Mouse (Mus musculus) myocyte (in vitro differentiated cells): ENCODE data around the gene Mettl7b. TPM values are rescaled to one million over a fixed set of nuclear protein-coding genes. Genes with fewer than 3 reads are reported as not detected.

Source experiments
- H3K27me3 ChIP-seq: one replicate; pipeline ENCODE4 v1.6.1; 2011; ENCODE audit not compliant: control insufficient read depth, insufficient read depth, insufficient read length
- H3K36me3 ChIP-seq: one replicate; pipeline ENCODE4 v1.6.1; 2011; ENCODE audit not compliant: control insufficient read depth, insufficient read depth
- H3K4me2 ChIP-seq: one replicate; pipeline ENCODE4 v1.6.1; 2011; ENCODE audit warnings: low read depth, control low read depth
- H3K4me3 ChIP-seq: one replicate; pipeline ENCODE4 v1.5.1; 2011; ENCODE audit warnings: mild to moderate bottlenecking, control low read depth, moderate library complexity
- H3K79me2 ChIP-seq: one replicate; pipeline ENCODE4 v1.6.1; 2011; ENCODE audit not compliant: control insufficient read depth, insufficient read depth
- H3ac ChIP-seq: one replicate; pipeline ENCODE4 v1.6.1; 2011; ENCODE audit not compliant: control insufficient read depth, insufficient read length
- CEBPB ChIP-seq: IDR thresholded peaks from 2 replicates; pipeline ENCODE4 v1.6.1; 2011; ENCODE audit warnings: mild to moderate bottlenecking, moderate library complexity; ENCODE audit not compliant: poor library complexity, insufficient read depth, severe bottlenecking
- E2F4 ChIP-seq: IDR thresholded peaks from one replicate; pipeline ENCODE4 v1.6.1; 2011; ENCODE audit warnings: mild to moderate bottlenecking, control low read depth, moderate library complexity; ENCODE audit not compliant: insufficient read depth
- MAX ChIP-seq: IDR thresholded peaks from one replicate; pipeline ENCODE4 v1.6.1; 2011; ENCODE audit warnings: low read depth, mild to moderate bottlenecking, control low read depth
- MYOD1 ChIP-seq, 3 experiments: IDR thresholded peaks; one replicate each; pipeline ENCODE4 v1.6.1; 2011; ENCODE audit warnings: control low read depth in 2 of 3, low read depth in 2 of 3, mild to moderate bottlenecking in 2 of 3, moderate library complexity in 1 of 3; ENCODE audit not compliant: insufficient read length in 2 of 3, control insufficient read depth in 1 of 3
- MYOG ChIP-seq, 3 experiments: IDR thresholded peaks; one replicate each; pipeline ENCODE4 v1.6.1; 2011; ENCODE audit warnings: control low read depth in 2 of 3, low read depth in 2 of 3, mild to moderate bottlenecking in 2 of 3; ENCODE audit not compliant: insufficient read length in 2 of 3, control insufficient read depth in 1 of 3, insufficient read depth in 1 of 3
- POLR2A ChIP-seq: IDR thresholded peaks from one replicate; pipeline ENCODE4 v1.6.1; 2011; ENCODE audit warnings: low read depth, mild to moderate bottlenecking, control low read depth, moderate library complexity; ENCODE audit not compliant: insufficient read length
- POLR2AphosphoS2 ChIP-seq: IDR thresholded peaks from one replicate; pipeline ENCODE4 v1.6.1; 2011; ENCODE audit warnings: low read depth, control low read depth; ENCODE audit not compliant: insufficient read length
- REST ChIP-seq: IDR thresholded peaks from one replicate; pipeline ENCODE4 v1.6.1; 2011; ENCODE audit warnings: mild to moderate bottlenecking, control low read depth, moderate library complexity; ENCODE audit not compliant: insufficient read depth, insufficient read length
- SRF ChIP-seq: IDR thresholded peaks from one replicate; pipeline ENCODE4 v1.6.1; 2011; ENCODE audit warnings: low read depth; ENCODE audit not compliant: control insufficient read depth, insufficient read length
- TCF12 ChIP-seq: IDR thresholded peaks from one replicate; pipeline ENCODE4 v1.6.1; 2011; ENCODE audit warnings: mild to moderate bottlenecking, control low read depth; ENCODE audit not compliant: poor library complexity, insufficient read depth, severe bottlenecking
- TCF3 ChIP-seq: IDR thresholded peaks from one replicate; pipeline ENCODE4 v1.6.1; 2011; ENCODE audit warnings: low read depth, control low read depth; ENCODE audit not compliant: insufficient read length
- USF1 ChIP-seq: IDR thresholded peaks from one replicate; pipeline ENCODE4 v1.6.1; 2011; ENCODE audit warnings: low read depth, mild to moderate bottlenecking, control low read depth, moderate library complexity
- polyA plus RNA-seq: library from polyadenylated mRNA; unstranded; fragments of >200 nt; fragmentation: generic; extraction: Trizol; gene quantifications from one replicate; pipeline ENCODE4 v1.2.1, GENCODE M21; 2012; ENCODE audit warnings: missing spikeins

The Mettl7b gene
- 0.71 TPM for polyA plus RNA-seq

- Histone ChIP-seq H3K36me3 (peaks cover 26% of the 10 kb centered on the region), H3K79me2 (no peaks in the 10 kb centered on the region), H3K27me3 (no peaks in the 10 kb centered on the region), H3K4me3 (no peak within 1 kb of the TSS), H3ac (no peak within 1 kb of the TSS), H3K4me2 (no peak within 1 kb of the TSS)
- TF ChIP-seq TCF12 (no peak), E2F4 (no peak), SRF (no peak), MAX (no peak), USF1 (no peak), MYOD1 (IDR thresholded peaks at IDR 0.05; ENCODE audit: control insufficient read depth in 1 of 3, insufficient read length in 2 of 3, low read depth in 2 of 3) (no peak), CEBPB (no peak), POLR2AphosphoS2 (no peak), POLR2A (no peak), REST (no peak), TCF3 (no peak), MYOG (IDR thresholded peaks at IDR 0.05; ENCODE audit: control insufficient read depth in 1 of 3, insufficient read depth in 1 of 3, insufficient read length in 2 of 3, low read depth in 2 of 3) (no peak)
Measured at GRCm38 (mm10) chr10:128960590-128961584, at the start of gene Mettl7b. Mettl7b (minus strand) TSS chr10:128960988.

- Histone ChIP-seq H3K36me3 (no peaks in the 10 kb centered on the region), H3K4me2 (no peak within 1 kb of the TSS), H3ac (no peak within 1 kb of the TSS), H3K27me3 (no peaks in the 10 kb centered on the region), H3K4me3 (no peak within 1 kb of the TSS), H3K79me2 (no peaks in the 10 kb centered on the region)
- no peak for TF ChIP-seq POLR2A
- TF ChIP-seq REST: no peak
- TF ChIP-seq SRF: no peak
- no peak for TF ChIP-seq MAX
- TF ChIP-seq USF1: no peak
- TF ChIP-seq POLR2AphosphoS2: no peak
Measured at GRCm38 (mm10) chr10:129010288-129010841, 49.6 kb upstream of the Mettl7b start, which contains the start of gene Olfr763. Olfr763 (plus strand) TSS chr10:129010791.

- Histone ChIP-seq H3K36me3 (no peaks in the 10 kb centered on the region), H3ac (no peak overlapping the region), H3K4me2 (no peak overlapping the region), H3K4me3 (no peak overlapping the region), H3K27me3 (no peaks in the 10 kb centered on the region), H3K79me2 (no peaks in the 10 kb centered on the region)
- TF ChIP-seq TCF3 (no peak), MYOD1 (IDR thresholded peaks at IDR 0.05; ENCODE audit: control insufficient read depth in 1 of 3, insufficient read length in 2 of 3, low read depth in 2 of 3) (no peak), TCF12 (no peak), SRF (no peak), MYOG (IDR thresholded peaks at IDR 0.05; ENCODE audit: control insufficient read depth in 1 of 3, insufficient read depth in 1 of 3, insufficient read length in 2 of 3, low read depth in 2 of 3) (no peak), CEBPB (no peak), E2F4 (no peak), POLR2A (no peak), MAX (no peak), POLR2AphosphoS2 (no peak), USF1 (no peak), REST (no peak)
Measured at GRCm38 (mm10) chr10:129004032-129004920, 43.5 kb upstream of the Mettl7b start.

GRCm38 (mm10) chr10:128996523-128997040 lies 35.8 kb upstream of the Mettl7b start:
- no peak overlapping the region for H3ac ChIP-seq
- H3K4me3 ChIP-seq: no peak overlapping the region
- no peak overlapping the region for H3K4me2 ChIP-seq
- H3K27me3 ChIP-seq: no peaks in the 10 kb centered on the region
- no peaks in the 10 kb centered on the region for H3K36me3 ChIP-seq
- no peak for TF ChIP-seq SRF
- TF ChIP-seq USF1: no peak
- H3K79me2 ChIP-seq: no peaks in the 10 kb centered on the region
